Mouse (Mus musculus) MEL (cell line): ENCODE measurements at regions not wholly inside any gene's neighbourhood (a gene's known extent, or its start where the extent isn't known, plus 50 kb on each side); places are given as distances from the start of the nearest gene placed in this dataset.

Experiments used
- CTCF ChIP-seq, 3 experiments: IDR thresholded peaks in 2 of 3; conservative IDR thresholded peaks in 1 of 3; 2 replicates each; pipeline ENCODE4 v1.5.1; 2011 to 2012; ENCODE audit warnings: low read length in 3 of 3, low read depth in 2 of 3, mild to moderate bottlenecking in 2 of 3, improper control_type of control experiment in 1 of 3, inconsistent platforms in 1 of 3, mixed read lengths in 1 of 3, moderate library complexity in 1 of 3; ENCODE audit not compliant: control insufficient read depth in 1 of 3, insufficient read depth in 1 of 3, poor library complexity in 1 of 3, severe bottlenecking in 1 of 3
- ELF1 ChIP-seq: IDR thresholded peaks from 2 replicates; pipeline ENCODE4 v1.6.1; 2014; ENCODE audit warnings: low read depth, mild to moderate bottlenecking, inconsistent platforms, low read length, improper control_type of control experiment, moderate library complexity
- GABPA ChIP-seq: IDR thresholded peaks from 2 replicates; pipeline ENCODE4 v1.6.1; 2012; ENCODE audit warnings: low read depth, mild to moderate bottlenecking, inconsistent platforms, low read length, improper control_type of control experiment, moderate library complexity
- JUND ChIP-seq: IDR thresholded peaks from 2 replicates; pipeline ENCODE4 v1.6.1; 2011; ENCODE audit warnings: low read depth, mild to moderate bottlenecking, improper control_type of control experiment, low read length
- MAZ ChIP-seq: IDR thresholded peaks from 2 replicates; pipeline ENCODE4 v1.6.1; 2012; ENCODE audit warnings: low read depth, mild to moderate bottlenecking, inconsistent platforms, low read length, improper control_type of control experiment
- NELFE ChIP-seq: IDR thresholded peaks from 2 replicates; pipeline ENCODE4 v1.6.1; 2011; ENCODE audit warnings: low read depth, low read length, improper control_type of control experiment
- POLR2A ChIP-seq, 2 experiments: IDR thresholded peaks; 2 replicates each; pipeline ENCODE4 v1.6.1; 2011 to 2012; ENCODE audit warnings: low read length in 2 of 2, mild to moderate bottlenecking in 2 of 2, control low read depth in 1 of 2, improper control_type of control experiment in 1 of 2, low read depth in 1 of 2, moderate library complexity in 1 of 2; ENCODE audit not compliant: control insufficient read depth in 1 of 2, insufficient read depth in 1 of 2, poor library complexity in 1 of 2
- POLR2AphosphoS2 ChIP-seq: IDR thresholded peaks from 2 replicates; pipeline ENCODE4 v1.6.1; 2011; ENCODE audit warnings: low read length, improper control_type of control experiment
- TAL1 ChIP-seq: IDR thresholded peaks from 2 replicates; pipeline ENCODE4 v1.6.1; 2012; ENCODE audit warnings: mild to moderate bottlenecking, inconsistent platforms, low read length, moderate library complexity, mixed read lengths
- TBP ChIP-seq: IDR thresholded peaks from 2 replicates; pipeline ENCODE4 v1.8.0; 2011; ENCODE audit warnings: low read depth, low read length, improper control_type of control experiment
- USF1 ChIP-seq: IDR thresholded peaks from 2 replicates; pipeline ENCODE4 v1.6.1; 2014; ENCODE audit warnings: low read depth, mild to moderate bottlenecking, inconsistent platforms, low read length, improper control_type of control experiment, moderate library complexity
- ZKSCAN1 ChIP-seq: IDR thresholded peaks from 2 replicates; pipeline ENCODE4 v1.6.1; 2012; ENCODE audit warnings: low read depth, mild to moderate bottlenecking, inconsistent platforms, low read length, improper control_type of control experiment, moderate library complexity
- ZMIZ1 ChIP-seq: IDR thresholded peaks from 2 replicates; pipeline ENCODE4 v1.6.1; 2012; ENCODE audit warnings: low read depth, mild to moderate bottlenecking, inconsistent platforms, low read length, improper control_type of control experiment, moderate library complexity
- ZNF384 ChIP-seq: IDR thresholded peaks from 2 replicates; pipeline ENCODE4 v1.6.1; 2012; ENCODE audit warnings: low read depth, mild to moderate bottlenecking, inconsistent platforms, low read length, improper control_type of control experiment

- TF ChIP-seq ZKSCAN1 (no peak), POLR2A (IDR thresholded peaks at IDR 0.05; ENCODE audit: control insufficient read depth in 1 of 2, insufficient read depth in 1 of 2, low read depth in 1 of 2, low read length in 2 of 2, poor library complexity in 1 of 2) (no peak), TBP (no peak), GABPA (no peak), CTCF (IDR thresholded peaks at IDR 0.05 in 2 of 3, conservative IDR thresholded peaks at IDR 0.05 in 1 of 3; ENCODE audit: control insufficient read depth in 1 of 3, insufficient read depth in 1 of 3, low read depth in 2 of 3, low read length in 3 of 3, poor library complexity in 1 of 3, severe bottlenecking in 1 of 3) (no peak), POLR2AphosphoS2 (no peak), NELFE (no peak), USF1 (no peak), ZMIZ1 (no peak), ZNF384 (no peak), MAZ (no peak), JUND (no peak), TAL1 (no peak), ELF1 (no peak)
Measured at GRCm38 (mm10) chr2:143184614-143185013, 106.3 kb downstream of the Otor start.
